ENCODE assay signal across 18 mouse cellular contexts in the genomic region with DNA sequence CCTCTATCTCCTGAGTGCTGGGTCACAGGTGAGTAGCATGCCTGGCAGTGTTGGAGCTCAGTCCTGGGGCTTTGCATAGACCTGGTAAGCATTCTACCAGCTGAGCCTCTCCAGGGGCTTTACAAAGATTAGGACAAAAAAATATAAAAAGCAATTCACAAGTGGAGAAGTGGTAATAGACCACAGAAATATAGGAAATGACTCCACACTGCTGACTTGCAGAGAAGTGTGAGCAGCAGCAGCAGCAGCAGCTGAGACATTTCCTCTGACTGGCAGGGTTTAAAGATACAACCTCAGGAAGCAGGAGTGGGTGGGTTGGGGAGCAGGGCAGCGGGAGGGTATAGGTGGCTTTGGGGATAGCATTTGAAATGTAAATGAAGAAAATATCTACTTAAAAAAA.
DNase-seq lines count a peak whose midpoint lies in the region; ATAC-seq and TF ChIP-seq lines count a peak whose summit lies in the region.
"Had no signal": no experiment of that assay in that cellular context is flagged by ENCODE, and none has a peak within 500 bp of the region (broad histone marks: within the 10 kb centered on the region; RNA-seq: fewer than 3 reads in every experiment).

No protein-coding gene starts in this region.

- H3K36me3 ChIP-seq in liver, embryonic 11.5 days (ENCODE audit: control insufficient read depth, insufficient read depth, low read length): no peaks in the 10 kb centered on the region
- peaks cover 3 to 42% of the 10 kb centered on the region in 2 experiments for H3K36me3 ChIP-seq in CH12.LX (replicated peaks in 1 of 2; ENCODE audit: control insufficient read depth in 1 of 2, insufficient read depth in 1 of 2, low read length in 1 of 2)
- H3K36me3 ChIP-seq in liver, embryonic 15.5 days (replicated peaks): 0 out of 2 replicates have a peak, but pooled peaks cover 8% of the 10 kb centered on the region
- H3K36me3 ChIP-seq in hindbrain, postnatal 0 days (ENCODE audit: insufficient read depth, low read length): no peaks in the 10 kb centered on the region
- H3K36me3 ChIP-seq: embryonic facial prominence, embryonic 15.5 days; forebrain, embryonic 15.5 days; heart, embryonic 15.5 days; midbrain, embryonic 10.5 days; stomach, embryonic 15.5 days had no signal

- no peak overlapping the region for H3K9ac ChIP-seq in liver, embryonic 11.5 days (ENCODE audit: low read depth, low read length)
- H3K9ac ChIP-seq in CH12.LX (ENCODE audit: insufficient read depth, low read depth): no peak overlapping the region
- no peak overlapping the region for H3K9ac ChIP-seq in liver, embryonic 15.5 days
- no peak overlapping the region for H3K9ac ChIP-seq in hindbrain, postnatal 0 days (replicated peaks; ENCODE audit: low read length)
- H3K9ac ChIP-seq: embryonic facial prominence, embryonic 15.5 days; forebrain, embryonic 15.5 days; heart, embryonic 15.5 days; stomach, embryonic 15.5 days had no signal

- no peak overlapping the region for H3K4me3 ChIP-seq in gastrocnemius, adult 2 months
- no peak overlapping the region for H3K4me3 ChIP-seq in liver, embryonic 11.5 days (ENCODE audit: low read depth, low read length)
- no peak overlapping the region for H3K4me3 ChIP-seq in CH12.LX (replicated peaks in 1 of 3; ENCODE audit: low read depth in 2 of 3, low read length in 2 of 3, poor library complexity in 1 of 3)
- H3K4me3 ChIP-seq in liver, embryonic 15.5 days (replicated peaks): no peak overlapping the region
- H3K4me3 ChIP-seq in hindbrain, postnatal 0 days (ENCODE audit: low read length): no peak overlapping the region
- H3K4me3 ChIP-seq: embryonic facial prominence, embryonic 15.5 days; forebrain, embryonic 15.5 days; heart, embryonic 15.5 days; midbrain, embryonic 10.5 days; stomach, embryonic 15.5 days had no signal

- TF ChIP-seq POLR2A in CH12.LX (IDR thresholded peaks at IDR 0.05; ENCODE audit: low read depth, low read length): no peak

- dilution Hi-C loops in CH12.LX (cut with MboI; ENCODE audit: extremely low pct_ligation_motif_present, extremely low pct_unique_long_range_greater_than_20kb, low sequenced_read_pairs): loop anchor here (25.0 kb wide), 1 partner anchor 109 kb away; a partner anchor contains a TSS

- intact Hi-C loops in gastrocnemius, adult 2 months (cut with DNase I): no loop called here

- no peak for ATAC-seq in liver, embryonic 11.5 days (replicated peaks; ENCODE audit: low FRiP score)
- ATAC-seq in liver, embryonic 15.5 days (ENCODE audit: insufficient read depth): no peak
- no peak for ATAC-seq in hindbrain, postnatal 0 days
- ATAC-seq: forebrain, embryonic 15.5 days; intestine, postnatal 0 days had no signal

- WGBS in liver, embryonic 11.5 days: 58% methylated on average over 1 of the region's 1 CpGs
- WGBS in liver, embryonic 15.5 days (ENCODE audit: insufficient replicate concordance): 36% methylated on average over 1 of the region's 1 CpGs
- WGBS in hindbrain, postnatal 0 days: 67% methylated on average over 1 of the region's 1 CpGs

- in situ Hi-C loops in CH12.LX (cut with MboI; ENCODE audit: low pct_ligation_motif_present, low pct_unique_long_range_greater_than_20kb, low sequenced_read_pairs): no loop called here

- peaks cover 18% of the 10 kb centered on the region for H3K4me1 ChIP-seq in liver, embryonic 11.5 days (replicated peaks; ENCODE audit: control insufficient read depth, insufficient read depth, low read length)
- H3K4me1 ChIP-seq in CH12.LX (ENCODE audit: control insufficient read depth in 1 of 2, insufficient read depth in 2 of 2): peaks cover 18 to 40% of the 10 kb centered on the region in 2 experiments
- peaks cover 57% of the 10 kb centered on the region for H3K4me1 ChIP-seq in liver, embryonic 15.5 days (replicated peaks)
- H3K4me1 ChIP-seq in hindbrain, postnatal 0 days (ENCODE audit: insufficient read depth, low read length): peaks cover 9% of the 10 kb centered on the region; the same call in 1 of the 2 replicates

- TF ChIP-seq CTCF in gastrocnemius, adult 2 months (IDR thresholded peaks at IDR 0.05): no peak
- TF ChIP-seq CTCF in CH12.LX (conservative IDR thresholded peaks at IDR 0.05 in 1 of 2, IDR thresholded peaks at IDR 0.05 in 1 of 2; ENCODE audit: low read depth in 2 of 2, low read length in 2 of 2): no peak
- no peak for TF ChIP-seq CTCF in hindbrain, postnatal 0 days (IDR thresholded peaks at IDR 0.05; ENCODE audit: low read depth)

- H3K4me2 ChIP-seq in liver, embryonic 11.5 days: no peak overlapping the region
- no peak overlapping the region for H3K4me2 ChIP-seq in CH12.LX (ENCODE audit: insufficient read depth, low read depth, poor library complexity, severe bottlenecking)
- no peak overlapping the region for H3K4me2 ChIP-seq in liver, embryonic 15.5 days
- no peak overlapping the region for H3K4me2 ChIP-seq in hindbrain, postnatal 0 days (ENCODE audit: low read depth, low read length)
- H3K4me2 ChIP-seq: embryonic facial prominence, embryonic 15.5 days; forebrain, embryonic 15.5 days; heart, embryonic 15.5 days; stomach, embryonic 15.5 days had no signal

- TF ChIP-seq EP300 in CH12.LX (IDR thresholded peaks at IDR 0.05; ENCODE audit: low read length): no peak

- no peaks in the 10 kb centered on the region for H3K9me3 ChIP-seq in liver, embryonic 11.5 days (ENCODE audit: control insufficient read depth, low read length)
- H3K9me3 ChIP-seq in CH12.LX (replicated peaks; ENCODE audit: low read length): no peaks in the 10 kb centered on the region
- H3K9me3 ChIP-seq in liver, embryonic 15.5 days (replicated peaks): no peaks in the 10 kb centered on the region
- H3K9me3 ChIP-seq in hindbrain, postnatal 0 days (ENCODE audit: low read length): no peaks in the 10 kb centered on the region
- H3K9me3 ChIP-seq: embryonic facial prominence, embryonic 15.5 days; forebrain, embryonic 15.5 days; G1E; heart, embryonic 15.5 days; midbrain, embryonic 10.5 days; stomach, embryonic 15.5 days had no signal

- H3K27ac ChIP-seq in gastrocnemius, adult 2 months: peak overlapping the region; percentile 28; the same call in 1 of the 2 replicates
- no peak overlapping the region; the same call in 1 of the 2 replicates for H3K27ac ChIP-seq in liver, embryonic 11.5 days (ENCODE audit: low read depth, low read length)
- no peak overlapping the region for H3K27ac ChIP-seq in CH12.LX (ENCODE audit: insufficient read depth, low read depth)
- 0 out of 2 replicates have a peak overlapping the region, but pooled peaks have one; percentile 41 for H3K27ac ChIP-seq in liver, embryonic 15.5 days (replicated peaks)
- no peak overlapping the region for H3K27ac ChIP-seq in hindbrain, postnatal 0 days
- H3K27ac ChIP-seq: embryonic facial prominence, embryonic 15.5 days; forebrain, embryonic 15.5 days; heart, embryonic 15.5 days; midbrain, embryonic 10.5 days had no signal

- TF ChIP-seq RAD21 in CH12.LX (IDR thresholded peaks at IDR 0.05; ENCODE audit: low read depth, low read length): no peak

- no peaks in the 10 kb centered on the region for H3K27me3 ChIP-seq in liver, embryonic 11.5 days (replicated peaks; ENCODE audit: control insufficient read depth, insufficient read depth, low read length)
- H3K27me3 ChIP-seq in CH12.LX (replicated peaks): no peaks in the 10 kb centered on the region
- H3K27me3 ChIP-seq in liver, embryonic 15.5 days: no peaks in the 10 kb centered on the region
- H3K27me3 ChIP-seq in hindbrain, postnatal 0 days (ENCODE audit: insufficient read depth, low read length): no peaks in the 10 kb centered on the region
- H3K27me3 ChIP-seq: embryonic facial prominence, embryonic 15.5 days; forebrain, embryonic 15.5 days; heart, embryonic 15.5 days; stomach, embryonic 15.5 days had no signal

- DNase-seq in gastrocnemius, adult 2 months: no peak
- no peak for DNase-seq in gastrocnemius, adult 18-20 months (ENCODE audit: low spot score)
- DNase-seq in liver (peak; percentile 10), CH12.LX (ENCODE audit: extremely low read depth) (no peak)
- no peak for DNase-seq in liver, embryonic 11.5 days (ENCODE audit: low spot score)
- DNase-seq in hindbrain, postnatal 0 days (ENCODE audit: low spot score): no peak
- no peak for DNase-seq in layer of hippocampus, adult 9-10 months (ENCODE audit: low spot score)
- DNase-seq: cerebellum, postnatal 36 days; gastrocnemius, postnatal 14 days; lung, adult 2 months had no signal

- no peaks in the 10 kb centered on the region for H3K79me2 ChIP-seq in CH12.LX (replicated peaks; ENCODE audit: control insufficient read depth, extremely low read depth, insufficient read depth, poor library complexity, severe bottlenecking)

TF ChIP-seq in CH12.LX, 34 proteins besides CTCF, POLR2A, EP300 and RAD21:
- TF ChIP-seq MAZ (IDR thresholded peaks at IDR 0.05; ENCODE audit: low read depth, low read length) (no peak), BHLHE40 (IDR thresholded peaks at IDR 0.05; ENCODE audit: low read depth, low read length) (peak; percentile 15; the same call in 1 of the 2 replicates)
TF ChIP-seq in CH12.LX: peak in this region for 1.

Comparison
In these comparisons a context has a peak if more than half of its experiments do, and no peak if none do; other contexts are left out.
1. H3K27ac ChIP-seq: peak in gastrocnemius, adult 2 months (single experiment) and liver, embryonic 15.5 days (single experiment); none in liver, embryonic 11.5 days (single experiment), CH12.LX (single experiment) and hindbrain, postnatal 0 days (single experiment).